Mouse (Mus musculus): ENCODE results near the gene Gpcpd1. TPM values are rescaled to one million over a fixed set of nuclear protein-coding genes. Genes with fewer than 3 reads are reported as not detected.
A peak's percentile ranks its signal among the peaks of the same experiment; 100 is the strongest.

Gene Gpcpd1
- polyA plus RNA-seq, 2 experiments: 34.6 to 43.4 TPM

DNA sequence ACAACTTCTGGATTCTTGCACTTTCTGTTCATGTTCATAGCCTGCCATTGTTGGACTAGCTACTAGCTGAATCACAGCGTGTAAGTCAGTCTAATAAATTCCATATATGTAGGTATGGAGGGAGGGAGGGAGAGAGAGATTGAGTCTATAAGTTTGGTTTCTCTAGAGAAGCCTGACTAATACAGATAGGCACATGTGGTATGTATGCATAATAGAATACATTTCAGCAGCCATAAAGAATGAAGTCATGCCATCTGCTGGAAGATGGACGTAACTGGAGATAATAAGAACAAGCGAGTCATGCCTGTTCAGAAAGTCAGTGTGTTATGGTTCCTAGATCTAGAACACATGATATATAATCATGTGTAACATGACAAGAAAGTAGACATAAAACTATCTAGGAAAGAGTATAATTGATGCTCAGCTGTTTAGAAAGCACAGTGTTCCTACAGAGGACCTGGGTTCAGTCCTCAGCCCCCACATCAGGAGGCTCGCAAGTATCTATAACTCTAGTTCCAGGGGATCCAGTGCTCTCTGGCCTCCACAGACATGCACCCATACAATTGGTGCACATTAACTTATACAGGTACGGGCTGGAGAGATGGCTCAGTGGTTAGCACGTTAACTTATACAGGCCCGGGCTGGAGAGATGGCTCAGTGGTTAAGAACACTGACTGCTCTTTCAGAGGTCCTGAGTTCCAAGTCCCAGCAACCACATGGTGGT is 90.0 kb downstream of the Gpcpd1 start:
- no peak for TF ChIP-seq POLR2A (IDR thresholded peaks at IDR 0.05; ENCODE audit: borderline replicate concordance, extremely low read depth, insufficient read depth, insufficient read length)
- H3K4me3 ChIP-seq (replicated peaks; ENCODE audit: low read length): no peak overlapping the region
- H3K36me3 ChIP-seq (ENCODE audit: control insufficient read depth, insufficient read depth, low read length): no peaks in the 10 kb centered on the region
- H3K27ac ChIP-seq (replicated peaks; ENCODE audit: low read depth, low read length): no peak overlapping the region
- no peaks in the 10 kb centered on the region for H3K9me3 ChIP-seq (ENCODE audit: control insufficient read depth, low read length)
- ATAC-seq (ENCODE audit: low FRiP score, low read depth): peak; percentile 44; the same call in 1 of the 2 replicates
- H3K27me3 ChIP-seq (ENCODE audit: control insufficient read depth, insufficient read depth, low read length): no peaks in the 10 kb centered on the region
- WGBS: 79% methylated on average over 7 of the region's 7 CpGs
- H3K9ac ChIP-seq (ENCODE audit: low read depth, low read length, severe bottlenecking): no peak overlapping the region
- H3K4me2 ChIP-seq (replicated peaks; ENCODE audit: low read depth, low read length, severe bottlenecking): no peak overlapping the region
- DNase-seq (ENCODE audit: low spot score): peak; percentile 47
- H3K4me1 ChIP-seq (ENCODE audit: control insufficient read depth, insufficient read depth, low read length): no peaks in the 10 kb centered on the region

- H3K9ac ChIP-seq (ENCODE audit: low read depth, low read length, severe bottlenecking): no peak overlapping the region
- H3K9me3 ChIP-seq (ENCODE audit: control insufficient read depth, low read length): no peaks in the 10 kb centered on the region
- no peaks in the 10 kb centered on the region for H3K36me3 ChIP-seq (ENCODE audit: control insufficient read depth, insufficient read depth, low read length)
- H3K4me3 ChIP-seq (replicated peaks; ENCODE audit: low read length): no peak overlapping the region
- DNase-seq (ENCODE audit: low spot score) (no peak), ATAC-seq (ENCODE audit: low FRiP score, low read depth) (no peak)
- TF ChIP-seq POLR2A (IDR thresholded peaks at IDR 0.05; ENCODE audit: borderline replicate concordance, extremely low read depth, insufficient read depth, insufficient read length): no peak
- WGBS: 88% methylated on average over 4 of the region's 4 CpGs
- no peaks in the 10 kb centered on the region for H3K27me3 ChIP-seq (ENCODE audit: control insufficient read depth, insufficient read depth, low read length)
- no peaks in the 10 kb centered on the region for H3K4me1 ChIP-seq (ENCODE audit: control insufficient read depth, insufficient read depth, low read length)
- no peak overlapping the region for H3K4me2 ChIP-seq (replicated peaks; ENCODE audit: low read depth, low read length, severe bottlenecking)
- no peak overlapping the region for H3K27ac ChIP-seq (replicated peaks; ENCODE audit: low read depth, low read length)
Measured at GRCm38 (mm10) chr2:132493184-132493583, 94.3 kb downstream of the Gpcpd1 start.

DNA sequence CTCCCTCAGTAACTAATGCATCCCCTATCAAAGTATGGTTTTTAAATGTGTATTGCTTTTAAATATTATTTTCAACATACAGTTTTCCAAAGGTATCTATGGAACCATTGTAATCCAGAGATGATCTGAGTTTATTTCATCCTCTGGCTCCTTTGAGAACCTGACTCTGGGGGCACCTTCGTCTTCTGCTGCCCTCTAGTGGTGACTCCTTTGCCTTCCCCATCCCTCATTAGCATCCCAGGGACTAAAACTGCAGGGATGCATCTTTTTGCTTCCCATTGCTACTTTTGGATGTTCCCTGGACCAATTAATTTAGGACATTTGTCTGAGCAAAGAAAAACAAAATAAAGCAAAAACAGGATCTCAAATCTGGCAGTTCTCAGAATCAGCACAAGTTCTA is 102.1 kb downstream of the Gpcpd1 start:
- no peak for TF ChIP-seq POLR2A (IDR thresholded peaks at IDR 0.05; ENCODE audit: borderline replicate concordance, extremely low read depth, insufficient read depth, insufficient read length)
- no peaks in the 10 kb centered on the region for H3K9me3 ChIP-seq (ENCODE audit: control insufficient read depth, low read length)
- no peak overlapping the region for H3K4me3 ChIP-seq (replicated peaks; ENCODE audit: low read length)
- no peak overlapping the region for H3K27ac ChIP-seq (replicated peaks; ENCODE audit: low read depth, low read length)
- peak; percentile 22 for DNase-seq (ENCODE audit: low spot score)
- no peaks in the 10 kb centered on the region for H3K27me3 ChIP-seq (ENCODE audit: control insufficient read depth, insufficient read depth, low read length)
- H3K4me2 ChIP-seq (replicated peaks; ENCODE audit: low read depth, low read length, severe bottlenecking): no peak overlapping the region
- H3K36me3 ChIP-seq (ENCODE audit: control insufficient read depth, insufficient read depth, low read length): no peaks in the 10 kb centered on the region
- WGBS: 3% methylated on average over 1 of the region's 1 CpGs
- H3K9ac ChIP-seq (ENCODE audit: low read depth, low read length, severe bottlenecking): no peak overlapping the region
- no peaks in the 10 kb centered on the region for H3K4me1 ChIP-seq (ENCODE audit: control insufficient read depth, insufficient read depth, low read length)
- no peak for ATAC-seq (ENCODE audit: low FRiP score, low read depth)

DNA sequence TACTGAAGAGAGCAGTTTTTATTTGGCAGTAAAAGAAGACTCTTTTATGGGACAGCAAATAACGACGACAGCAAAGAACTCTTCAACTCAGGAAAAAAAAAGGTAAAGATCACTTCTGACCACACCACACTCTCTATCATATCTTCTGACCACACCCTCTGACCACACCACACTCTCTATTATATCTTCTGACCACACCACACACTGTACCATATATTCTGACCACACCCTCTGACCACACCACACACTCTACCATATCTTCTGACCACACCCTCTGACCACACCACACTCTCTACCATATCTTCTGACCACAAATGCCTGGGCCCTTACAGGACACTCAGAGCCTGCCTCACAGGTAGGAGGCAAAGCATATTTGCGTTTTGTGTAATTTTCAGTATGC is 106.0 kb downstream of the Gpcpd1 start:
- Histone ChIP-seq H3K4me3 (replicated peaks; ENCODE audit: low read length) (no peak overlapping the region), H3K27ac (replicated peaks; ENCODE audit: low read depth, low read length) (no peak overlapping the region), H3K9me3 (ENCODE audit: control insufficient read depth, low read length) (no peaks in the 10 kb centered on the region), H3K4me1 (ENCODE audit: control insufficient read depth, insufficient read depth, low read length) (no peaks in the 10 kb centered on the region), H3K9ac (ENCODE audit: low read depth, low read length, severe bottlenecking) (no peak overlapping the region), H3K4me2 (replicated peaks; ENCODE audit: low read depth, low read length, severe bottlenecking) (no peak overlapping the region), H3K36me3 (ENCODE audit: control insufficient read depth, insufficient read depth, low read length) (no peaks in the 10 kb centered on the region), H3K27me3 (ENCODE audit: control insufficient read depth, insufficient read depth, low read length) (no peaks in the 10 kb centered on the region)
- WGBS: 47% methylated on average over 3 of the region's 3 CpGs
- ATAC-seq (ENCODE audit: low FRiP score, low read depth): no peak
- TF ChIP-seq POLR2A (IDR thresholded peaks at IDR 0.05; ENCODE audit: borderline replicate concordance, extremely low read depth, insufficient read depth, insufficient read length): no peak
- no peak for DNase-seq (ENCODE audit: low spot score)

Other genes with a start within 250 kb of the Gpcpd1 start
- gene Prokr2, start 202.3 kb downstream of the Gpcpd1 start, polyA plus RNA-seq (2012; rRNA removed): 1.4 and 2.5 TPM in 2 replicates
- 3.1 and 4.0 TPM in 2 replicates for gene Prokr2, start 202.3 kb downstream of the Gpcpd1 start, polyA plus RNA-seq (2014; fragmentation: Nextera tagmentation; extraction: Ambion mirVana)
- 16.3 and 17.4 TPM in 2 replicates for gene Shld1, start 99.2 kb upstream of the Gpcpd1 start, polyA plus RNA-seq (2012; rRNA removed)
- gene Shld1, start 99.2 kb upstream of the Gpcpd1 start, polyA plus RNA-seq (2014; fragmentation: Nextera tagmentation; extraction: Ambion mirVana): 20.1 and 20.5 TPM in 2 replicates
- gene Chgb, start 193.5 kb upstream of the Gpcpd1 start, polyA plus RNA-seq (2012; rRNA removed): 0.13 and 0.35 TPM in 2 replicates
- 0.11 and 0.28 TPM in 2 replicates for gene Chgb, start 193.5 kb upstream of the Gpcpd1 start, polyA plus RNA-seq (2014; fragmentation: Nextera tagmentation; extraction: Ambion mirVana)
- gene Trmt6, start 228.3 kb upstream of the Gpcpd1 start, polyA plus RNA-seq (2012; rRNA removed): 17.3 and 22.1 TPM in 2 replicates
- 27.7 and 29.1 TPM in 2 replicates for gene Trmt6, start 228.3 kb upstream of the Gpcpd1 start, polyA plus RNA-seq (2014; fragmentation: Nextera tagmentation; extraction: Ambion mirVana)
- 8.7 and 9.6 TPM in 2 replicates for gene Mcm8, start 228.4 kb upstream of the Gpcpd1 start, polyA plus RNA-seq (2012; rRNA removed)
- 9.1 and 13.8 TPM in 2 replicates for gene Mcm8, start 228.4 kb upstream of the Gpcpd1 start, polyA plus RNA-seq (2014; fragmentation: Nextera tagmentation; extraction: Ambion mirVana)

Data from limb, embryonic 14.5 days (tissue).